Mouse (Mus musculus): ENCODE results near the gene Gm20388.

Gene Gm20388

GRCm38 (mm10) chr8:122442781-122443180, 2532.1 kb downstream of the Gm20388 start:
- no peak for DNase-seq (ENCODE audit: low read depth)

DNA sequence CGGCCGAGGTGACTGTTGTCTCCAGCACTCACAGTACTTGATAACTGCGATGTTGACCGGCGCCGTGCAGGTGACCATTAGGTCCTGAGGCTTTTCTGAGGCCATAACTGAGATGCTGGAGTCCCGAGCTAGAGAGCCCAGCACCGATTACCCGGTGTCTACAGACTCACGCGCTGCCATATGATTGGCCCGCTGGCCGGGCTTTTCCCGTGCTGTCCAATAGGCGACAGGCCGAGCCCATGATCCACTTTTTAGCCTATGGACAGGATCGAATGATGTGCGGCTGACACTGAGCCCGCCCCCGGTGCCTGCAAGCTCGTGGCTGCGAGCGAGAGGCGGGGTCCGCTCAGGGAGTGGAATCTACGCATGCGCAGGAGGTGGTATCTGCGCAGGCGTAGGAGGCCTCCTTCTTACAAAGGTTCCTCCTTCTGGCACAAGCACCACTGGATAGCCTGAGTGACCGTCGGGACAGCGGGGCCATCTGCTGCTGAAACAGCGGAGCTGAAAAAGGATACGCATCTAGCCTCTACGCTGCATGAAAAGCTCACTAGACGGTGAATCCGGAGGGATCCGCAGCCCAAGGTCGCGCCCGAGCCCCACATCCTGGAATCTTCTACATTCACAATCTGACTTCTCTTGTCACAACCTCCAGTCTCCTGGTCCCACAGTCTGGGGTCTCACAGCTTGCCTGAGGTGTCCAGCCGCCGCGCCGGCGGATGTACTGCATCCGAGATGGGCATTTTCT, 2532.8 kb downstream of the Gm20388 start, which contains the start of gene Mvd:
Gene Mvd, minus strand, starts transcription at position 161 of the 745 bp plus-strand sequence.
- DNase-seq (ENCODE audit: low read depth), result peak; percentile 100

DNA sequence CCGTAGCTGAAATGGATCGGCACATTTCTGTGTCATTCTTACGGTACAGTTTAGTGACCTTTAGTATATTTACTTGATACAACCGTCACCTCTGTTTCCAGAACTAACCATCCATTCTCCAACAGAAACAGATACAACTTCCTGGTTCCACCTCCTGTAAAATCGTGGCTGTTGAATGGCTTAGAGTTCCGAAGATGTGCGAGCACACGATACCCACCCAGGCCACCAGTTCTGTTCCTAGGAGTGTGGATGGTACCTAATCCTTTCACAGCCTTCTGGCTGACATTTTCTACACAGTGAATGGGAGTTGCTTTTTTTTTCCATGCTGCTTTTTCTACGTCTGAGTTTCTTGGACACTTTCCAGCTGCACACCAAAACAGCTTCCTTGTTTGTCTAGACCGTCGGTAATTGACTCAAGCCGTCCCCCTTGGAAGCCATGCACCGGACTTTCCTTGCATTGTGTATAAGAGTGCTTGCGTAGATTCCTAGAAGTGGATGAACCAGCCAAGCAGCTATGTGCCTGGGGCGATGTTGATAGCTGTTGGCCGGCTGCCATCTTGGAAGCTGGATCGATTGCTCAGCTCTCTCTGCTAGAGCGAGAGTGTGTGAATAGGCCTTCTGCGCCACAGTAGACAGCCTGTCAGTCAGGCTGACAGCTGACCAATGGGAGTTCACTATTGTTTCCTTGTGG, 2533.6 kb downstream of the Gm20388 start:
- DNase-seq (ENCODE audit: low read depth), result peak; percentile 100

DNA sequence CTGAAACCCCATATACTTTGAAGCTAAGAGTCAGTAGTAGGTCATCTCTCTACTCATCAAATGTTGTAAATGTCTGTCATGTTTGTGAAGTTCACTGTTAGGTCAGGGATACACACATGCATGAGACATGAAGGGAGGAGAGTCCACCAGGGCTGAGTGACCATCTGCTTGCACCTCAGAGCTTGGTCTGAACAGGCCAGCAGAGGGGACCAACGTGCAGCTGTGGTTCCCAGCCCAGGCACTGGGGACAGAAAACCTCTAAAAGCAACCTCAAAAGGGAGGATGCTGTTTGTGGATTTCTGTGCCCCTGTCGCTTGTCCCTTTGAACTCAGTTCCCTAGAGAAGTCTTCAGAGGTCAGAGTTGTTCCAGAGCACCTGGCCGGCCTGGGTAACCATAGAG, 2534.6 kb downstream of the Gm20388 start:
- DNase-seq (ENCODE audit: low read depth), result peak; percentile 54

DNA sequence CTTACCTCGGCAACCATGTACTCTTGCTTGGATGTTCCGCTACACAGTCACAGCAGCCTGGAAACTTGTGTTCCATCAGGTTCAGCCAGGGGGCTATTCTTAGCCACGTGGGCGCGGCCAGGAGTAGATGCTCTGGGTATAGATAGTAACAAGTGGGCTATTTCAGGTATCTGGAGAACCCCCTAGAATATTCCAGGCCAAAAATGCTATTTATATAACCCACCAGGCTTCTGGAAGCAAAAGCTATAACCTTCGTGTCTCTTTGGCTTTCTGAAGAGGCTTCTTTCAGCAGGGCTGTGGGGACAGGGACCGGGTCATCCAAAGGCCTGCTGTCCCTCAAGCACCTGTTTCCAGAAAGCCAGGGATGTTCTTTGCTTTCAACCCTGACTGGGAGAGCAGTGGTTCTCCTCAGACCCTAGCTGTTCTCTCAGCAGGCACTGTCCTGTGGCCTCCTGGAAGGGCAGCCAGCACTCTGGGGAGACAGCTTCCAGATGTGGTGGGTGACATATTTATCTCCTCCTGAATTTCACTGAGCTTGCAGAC, 2540.6 kb downstream of the Gm20388 start:
- DNase-seq (ENCODE audit: low read depth), result no peak

- DNase-seq (ENCODE audit: low read depth), result no peak
Observed at GRCm38 (mm10) chr8:122452154-122452553, 2541.5 kb downstream of the Gm20388 start.

- DNase-seq (ENCODE audit: low read depth), result no peak
Observed at GRCm38 (mm10) chr8:122454409-122454808, 2543.8 kb downstream of the Gm20388 start.

- no peak for DNase-seq (ENCODE audit: low read depth)
Observed at GRCm38 (mm10) chr8:122457171-122457570, 2546.5 kb downstream of the Gm20388 start.

- DNase-seq (ENCODE audit: low read depth), result peak; percentile 42
Observed at GRCm38 (mm10) chr8:122459218-122459900, 2548.7 kb downstream of the Gm20388 start.

DNA sequence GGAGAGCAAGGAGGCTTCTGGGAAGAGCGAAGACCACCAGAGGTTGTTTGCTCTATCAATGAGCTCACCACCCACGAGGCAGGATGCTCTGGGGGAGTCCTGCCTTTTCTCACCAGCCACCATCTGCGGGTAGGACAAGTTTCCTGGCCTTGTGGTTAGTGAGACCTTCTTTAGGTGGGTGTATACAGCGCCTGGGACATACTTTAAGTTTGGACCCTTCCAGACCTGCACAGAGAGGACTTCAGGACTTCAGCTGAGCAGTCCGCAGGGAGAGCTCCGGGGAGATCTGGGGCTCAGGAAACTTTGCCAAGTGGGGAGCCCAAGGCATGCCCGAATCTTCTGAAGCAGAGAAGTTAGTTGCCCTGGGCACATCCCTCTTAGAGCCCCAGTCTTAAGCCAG, 2549.3 kb downstream of the Gm20388 start:
- DNase-seq (ENCODE audit: low read depth), result no peak

GRCm38 (mm10) chr8:122460524-122461472, 2550.2 kb downstream of the Gm20388 start, which contains the start of gene Snai3:
Gene Snai3 (minus strand): TSS chr8:122460733.
- DNase-seq (ENCODE audit: low read depth), result peak; percentile 51

DNA sequence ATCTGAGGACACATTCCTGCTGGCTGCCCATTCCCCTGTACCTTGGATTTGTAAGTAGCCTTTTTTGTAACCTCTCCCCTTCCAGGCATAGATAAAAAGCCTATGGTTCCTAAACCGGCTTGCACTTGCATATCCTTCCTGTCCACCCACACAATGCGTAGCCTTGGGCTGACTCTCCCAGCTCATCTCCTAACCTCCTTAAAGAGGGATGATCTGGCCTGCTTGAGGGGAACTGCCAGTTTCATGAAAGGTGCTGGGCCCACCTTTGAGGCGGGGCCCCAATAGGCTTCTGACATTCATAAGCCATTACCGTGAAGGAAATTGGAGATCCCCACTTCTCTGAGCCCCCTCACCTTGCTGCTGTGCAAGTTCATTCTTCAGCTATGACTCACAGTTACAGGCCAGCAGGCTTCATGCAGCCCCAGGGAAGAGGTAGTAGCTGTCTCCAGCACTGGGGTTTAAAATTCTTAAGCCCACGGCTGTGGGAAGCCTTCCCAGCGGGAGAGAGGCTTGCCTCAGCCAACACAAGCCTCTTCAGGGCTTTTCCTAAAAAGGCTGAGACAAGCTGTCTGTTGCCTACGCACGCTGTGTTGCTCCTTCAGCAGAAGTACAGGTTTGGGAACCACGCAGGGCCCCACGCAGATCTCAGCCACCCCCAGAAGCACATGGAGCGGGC, 2551.0 kb downstream of the Gm20388 start:
- peak; percentile 72 for DNase-seq (ENCODE audit: low read depth)

- no peak for DNase-seq (ENCODE audit: low read depth)
Observed at GRCm38 (mm10) chr8:122462510-122462909, 2551.9 kb downstream of the Gm20388 start.

DNA sequence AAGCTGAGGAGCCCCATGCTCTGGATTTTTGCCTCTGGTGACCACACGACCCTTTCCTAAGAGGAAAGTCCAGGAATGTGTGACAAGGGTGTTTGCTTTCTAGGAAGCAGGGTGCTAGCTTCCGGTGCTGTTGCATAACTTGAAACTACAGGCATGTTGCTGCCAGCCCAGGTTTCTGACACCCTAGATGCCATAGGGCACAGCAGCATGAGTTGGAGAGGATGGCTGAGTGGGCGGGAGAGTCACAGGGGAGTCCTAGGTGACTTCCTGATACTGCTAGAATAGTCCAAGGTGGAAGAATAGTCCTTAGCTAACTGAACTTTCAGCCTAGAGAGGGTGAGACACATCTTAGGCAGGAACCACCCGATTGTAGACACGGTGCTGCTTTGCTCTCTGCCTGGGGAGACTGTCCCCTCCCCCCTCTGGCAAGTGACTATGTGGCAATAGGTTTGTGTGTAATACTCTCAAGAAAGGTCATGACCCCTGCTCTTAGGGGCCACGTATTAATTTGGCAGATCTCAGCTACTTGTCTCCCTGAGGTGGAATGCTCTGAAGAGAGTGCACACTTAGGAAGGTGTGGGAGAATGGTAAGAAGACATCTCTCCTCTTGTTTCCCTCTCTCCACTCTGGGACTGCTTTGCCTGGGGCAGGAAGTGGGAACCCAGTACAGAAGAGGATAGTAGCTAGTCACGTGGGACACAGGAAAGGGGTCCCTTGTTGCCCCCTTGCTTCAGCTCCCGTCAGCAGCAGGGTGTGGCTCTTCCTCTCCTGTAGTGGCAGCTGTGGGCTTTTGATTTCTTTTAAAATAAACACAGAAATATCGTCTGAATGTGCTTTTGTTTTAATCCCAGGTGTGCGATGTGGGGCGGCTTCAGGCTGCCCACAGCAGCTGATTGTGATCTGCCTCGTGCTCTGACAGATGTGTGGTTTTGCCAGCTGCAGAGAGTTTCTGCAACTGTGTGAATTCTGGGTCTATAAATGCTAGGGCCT, 2553.3 kb downstream of the Gm20388 start:
- peak; percentile 17 for DNase-seq (ENCODE audit: low read depth)

DNA sequence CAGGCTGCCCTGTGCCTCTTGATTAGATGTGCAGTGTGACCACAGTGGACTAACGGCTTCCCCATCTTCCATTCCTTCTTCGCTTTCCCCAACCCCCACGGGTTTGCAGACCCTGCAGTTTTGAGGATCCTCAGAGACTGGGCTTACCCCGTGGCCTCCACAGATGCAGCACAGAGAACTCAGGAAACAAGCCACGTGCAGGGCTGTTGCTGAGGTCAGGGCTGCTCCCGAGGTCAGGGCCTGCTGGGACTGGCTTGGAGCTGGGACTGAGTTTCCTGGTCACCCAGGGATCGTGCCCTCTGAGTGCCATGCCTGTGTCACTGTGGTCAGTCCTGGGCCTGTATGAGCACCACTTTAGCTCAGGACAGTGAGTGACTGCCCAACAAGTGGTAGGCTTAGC, 2554.3 kb downstream of the Gm20388 start:
- DNase-seq (ENCODE audit: low read depth), result no peak

- DNase-seq (ENCODE audit: low read depth), result no peak
Observed at GRCm38 (mm10) chr8:122467816-122468215, 2557.2 kb downstream of the Gm20388 start.

DNA sequence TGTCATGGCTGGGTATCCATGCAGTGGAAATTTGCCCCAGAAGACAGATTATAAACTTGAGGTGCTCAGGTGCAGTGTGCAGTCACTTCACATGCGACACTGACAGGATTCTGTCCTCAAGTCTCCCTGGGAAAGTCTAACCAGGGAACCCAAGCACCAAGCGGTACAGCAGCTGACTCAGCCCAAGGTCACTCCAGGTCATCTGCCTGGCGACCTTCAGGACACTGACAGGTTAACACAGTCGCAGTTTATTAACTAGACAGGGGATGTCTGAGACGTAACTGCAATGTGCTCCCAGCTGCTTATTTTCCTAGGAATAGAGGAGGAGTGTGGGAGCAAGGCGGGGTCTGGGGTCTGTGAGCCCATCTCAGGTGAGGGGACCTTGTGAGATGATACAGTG, 2558.8 kb downstream of the Gm20388 start:
- DNase-seq (ENCODE audit: low read depth), result no peak

DNA sequence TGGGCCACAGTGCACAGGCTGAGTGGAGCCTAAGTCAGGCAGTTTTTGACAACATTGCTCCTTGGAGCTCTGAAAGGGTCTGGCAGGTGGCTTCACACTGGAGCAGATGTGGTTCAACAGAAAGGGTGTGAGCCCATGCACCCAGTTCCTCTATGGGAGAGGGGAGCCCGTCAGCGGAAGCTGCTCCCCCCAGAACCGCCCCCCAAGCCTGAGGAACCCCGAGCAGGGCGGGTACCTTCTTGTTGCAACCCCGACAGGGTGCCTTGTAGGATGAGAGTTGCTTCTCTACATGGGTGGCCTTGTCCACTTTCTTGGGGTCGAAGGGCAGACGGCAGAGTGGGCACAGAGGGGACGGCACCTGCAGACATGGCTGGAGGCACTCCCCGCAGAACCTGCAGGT, 2559.3 kb downstream of the Gm20388 start:
- no peak for DNase-seq (ENCODE audit: low read depth)

DNA sequence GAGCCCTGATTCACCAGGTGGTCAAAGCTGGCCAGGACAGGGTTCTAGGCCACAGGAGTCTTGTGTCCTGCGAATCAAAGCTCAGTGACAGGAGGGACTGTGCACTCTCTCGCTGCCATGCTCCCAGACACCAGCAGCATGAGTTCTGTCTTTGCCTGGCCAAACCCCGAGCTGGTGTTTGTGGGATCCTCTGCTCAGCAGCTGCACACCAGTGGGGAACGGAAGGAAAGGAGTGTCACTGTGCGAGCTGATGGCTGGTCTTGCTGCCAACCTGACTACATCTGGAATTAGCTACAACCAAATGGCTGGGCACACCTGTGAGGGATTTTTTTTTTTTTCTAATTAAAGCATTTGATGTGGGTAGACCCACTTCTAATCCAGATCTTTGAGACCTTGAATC, 2560.1 kb downstream of the Gm20388 start:
- DNase-seq (ENCODE audit: low read depth), result no peak

Data from NIH3T3 (cell line).